Mouse (Mus musculus) liver, embryonic 14.5 days (tissue): Measurements from ENCODE around the gene Hpcal1.

Experiments used
- CTCF ChIP-seq: IDR thresholded peaks from 2 replicates; pipeline ENCODE4 v1.5.1; 2016; ENCODE audit warnings: antibody characterized with exemption, low read depth, control low read depth
- EP300 ChIP-seq: IDR thresholded peaks from 2 replicates; pipeline ENCODE4 v1.6.1; 2016; ENCODE audit warnings: antibody characterized with exemption, low read depth

DNA sequence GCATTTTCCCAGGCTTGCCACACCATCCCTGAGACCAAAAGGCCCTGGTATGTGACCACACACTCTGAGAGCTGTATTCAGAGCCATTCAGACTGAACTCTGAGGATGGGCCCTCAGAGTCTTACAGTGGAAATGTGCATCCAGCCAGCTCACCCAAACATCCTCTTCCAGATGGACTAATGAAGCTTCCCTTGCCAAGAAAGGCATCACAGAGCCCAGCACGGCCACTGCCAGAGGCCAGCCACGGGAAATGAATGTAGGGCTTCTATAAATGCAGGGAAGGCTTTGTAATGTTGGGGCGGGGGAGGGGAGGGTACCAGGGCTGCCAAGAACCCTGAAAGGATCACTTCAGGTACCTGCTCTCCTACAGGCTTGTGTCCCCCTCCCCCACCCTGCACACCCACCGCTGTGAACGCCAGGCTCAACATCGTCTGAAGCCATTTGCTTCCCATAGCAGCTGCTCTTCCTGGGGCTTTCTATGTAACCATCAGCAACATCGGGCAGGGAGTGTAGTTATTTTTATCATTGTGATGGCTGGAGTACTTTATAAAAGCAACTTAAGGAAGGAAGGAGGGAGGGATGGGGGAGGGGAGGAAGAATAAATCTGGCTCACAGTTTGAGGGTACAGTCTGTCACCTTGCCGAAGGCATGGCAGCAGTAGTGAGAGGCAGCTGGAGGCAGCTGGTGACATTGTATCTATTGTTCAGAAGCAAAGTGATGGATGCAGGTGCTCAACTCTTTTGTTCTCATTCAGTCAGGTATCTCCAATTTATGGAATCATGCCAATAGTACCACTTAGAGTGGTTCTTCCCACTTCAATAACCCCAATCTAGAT is 38.2 kb upstream of the Hpcal1 start:
- no peak for TF ChIP-seq CTCF
- no peak for TF ChIP-seq EP300
